Mouse (Mus musculus) embryo, embryonic 9.5 days (tissue): ENCODE results near the gene Rpl9-ps1.

Experiments
- DNase-seq: peaks from one replicate; pipeline ENCODE4 v3.0.0-alpha.2; 2017; ENCODE audit errors: extremely low spot score

Gene Rpl9-ps1

DNA sequence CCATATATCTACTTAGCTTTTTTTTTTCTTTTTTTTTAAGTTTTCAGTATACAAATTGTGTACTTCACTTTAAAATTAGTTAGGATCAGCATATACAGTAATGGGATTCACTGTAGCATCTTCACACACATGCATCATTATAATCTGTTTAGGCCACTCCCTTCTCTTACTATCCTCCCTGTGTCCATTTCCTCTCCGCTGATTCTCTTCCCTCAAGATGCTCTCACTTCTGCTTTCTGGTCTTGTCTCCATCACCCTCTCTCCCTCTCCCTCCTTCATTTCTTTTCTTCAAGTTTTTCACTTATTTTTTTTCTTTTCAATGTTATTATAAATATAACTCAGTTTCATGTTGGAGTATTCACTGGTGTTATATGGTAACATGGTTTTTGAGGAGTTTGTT, 26.4 kb downstream of the Rpl9-ps1 start:
- DNase-seq = no peak

DNA sequence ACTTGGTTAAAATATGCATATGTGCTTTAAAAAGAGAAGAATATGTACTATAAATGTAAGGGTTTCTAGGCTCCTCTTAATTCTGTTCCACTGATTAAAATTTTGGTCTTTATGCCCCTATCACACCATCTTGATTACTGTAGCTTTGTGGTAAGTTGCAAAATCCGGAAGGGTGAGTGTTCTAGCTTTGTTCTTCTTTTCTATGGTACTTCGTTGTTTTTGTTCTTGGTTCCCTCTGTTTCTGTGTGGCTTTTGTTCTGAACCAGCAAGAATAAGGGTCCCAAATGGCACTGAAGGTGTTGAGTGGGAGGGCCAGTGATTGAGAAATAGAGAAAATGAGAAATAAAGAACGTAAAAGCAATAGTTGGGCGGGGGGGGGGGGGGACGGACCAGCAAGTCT, 27.2 kb downstream of the Rpl9-ps1 start:
- no peak for DNase-seq

DNA sequence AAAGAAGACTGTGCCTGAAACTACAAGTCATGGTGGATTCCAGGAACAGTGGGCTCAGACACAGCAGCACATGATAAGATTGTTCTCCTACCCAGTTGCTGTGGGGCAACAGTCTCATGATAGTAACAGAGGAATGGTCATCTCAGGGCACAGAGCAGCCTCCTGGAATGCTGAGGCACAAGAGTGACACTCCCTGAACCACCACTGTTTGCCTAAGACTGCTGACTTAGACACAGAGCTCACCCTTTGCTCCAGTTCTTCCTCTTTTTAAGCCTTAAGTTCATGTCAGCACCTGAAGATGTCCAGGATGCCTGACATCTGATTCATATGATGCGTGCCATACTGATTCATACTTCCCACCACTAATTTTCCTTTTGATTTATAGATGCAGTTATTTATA, 28.8 kb downstream of the Rpl9-ps1 start:
- DNase-seq = no peak

GRCm38 (mm10) chr11:83610900-83611299, 34.5 kb downstream of the Rpl9-ps1 start:
- DNase-seq = no peak

- DNase-seq = no peak
Measured at GRCm38 (mm10) chr11:83606396-83606795, 39.0 kb downstream of the Rpl9-ps1 start.

DNA sequence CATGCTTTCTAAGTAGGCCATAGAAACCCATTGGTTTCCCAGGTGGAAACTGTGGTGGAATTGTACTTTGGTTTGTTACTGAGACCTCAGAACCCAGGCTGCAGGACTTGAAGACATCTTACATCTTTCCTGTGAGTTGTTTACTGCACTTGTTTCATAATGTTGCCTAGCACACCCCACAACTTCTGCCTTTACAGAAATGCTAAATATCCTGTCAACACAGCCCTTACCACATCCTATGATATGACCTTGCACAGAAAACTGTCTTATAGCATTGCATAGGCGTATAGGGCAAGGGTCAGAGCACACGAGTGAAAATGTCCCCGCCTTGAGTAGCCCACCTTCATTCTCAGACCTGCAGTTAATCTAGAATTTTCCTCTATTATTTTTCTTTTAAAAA, 39.9 kb downstream of the Rpl9-ps1 start:
- no peak for DNase-seq

DNA sequence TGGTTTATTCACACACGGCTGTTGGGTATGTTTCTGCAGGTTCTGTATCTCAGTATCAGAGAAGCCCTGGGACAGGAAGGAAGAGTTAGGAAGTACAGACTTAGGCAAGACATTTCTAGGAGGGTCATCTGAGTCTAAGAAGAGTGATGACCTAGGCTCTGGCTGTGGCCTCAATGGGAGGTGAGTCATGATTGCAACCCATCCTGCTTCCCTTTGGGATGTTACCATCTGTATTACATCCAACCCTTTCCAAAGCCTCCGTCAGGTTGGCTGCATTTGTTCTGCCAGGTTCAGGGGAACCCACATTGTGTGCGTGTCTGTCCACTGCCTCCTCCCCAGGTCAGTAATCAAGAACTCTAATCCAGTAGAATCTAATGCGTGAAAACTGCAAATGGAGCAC, 40.7 kb downstream of the Rpl9-ps1 start:
- DNase-seq = no peak

DNA sequence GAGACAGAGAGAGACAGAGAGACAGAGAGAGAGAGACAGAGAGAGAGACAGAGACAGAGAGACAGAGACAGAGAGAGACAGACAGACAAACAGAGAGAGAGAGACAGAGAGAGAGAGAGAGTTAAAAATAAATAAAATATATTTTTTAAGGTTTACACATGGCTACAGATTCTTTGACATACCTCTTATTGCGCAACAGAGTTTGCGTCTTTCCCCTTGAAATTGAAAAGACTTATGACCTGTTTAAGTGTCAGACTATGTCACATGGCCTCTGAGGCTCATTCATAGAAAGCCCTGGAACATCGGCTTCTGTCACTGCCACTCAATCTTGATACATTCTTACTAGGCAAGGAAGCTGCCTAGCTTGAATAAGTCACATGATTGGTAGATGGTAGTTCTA, 42.0 kb downstream of the Rpl9-ps1 start:
- DNase-seq = no peak

DNA sequence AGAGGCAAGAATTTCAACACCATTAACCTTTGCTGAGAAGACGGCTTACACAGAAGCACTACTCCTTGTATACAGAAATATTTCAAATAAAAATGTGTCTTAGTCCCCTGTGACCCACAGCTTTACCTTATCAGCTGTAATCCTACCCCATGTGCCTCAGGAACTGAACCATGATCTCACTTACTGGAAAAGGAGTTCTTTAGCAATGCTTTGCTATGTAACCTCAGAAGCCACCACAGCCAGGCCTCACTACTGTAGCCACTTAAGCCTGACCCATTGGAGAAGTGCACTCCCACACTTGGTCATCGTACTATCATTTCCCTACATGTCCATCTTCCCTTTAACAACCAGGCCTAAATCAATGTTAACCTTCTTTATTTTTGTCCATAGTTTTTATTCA, 44.8 kb downstream of the Rpl9-ps1 start:
- no peak for DNase-seq

DNA sequence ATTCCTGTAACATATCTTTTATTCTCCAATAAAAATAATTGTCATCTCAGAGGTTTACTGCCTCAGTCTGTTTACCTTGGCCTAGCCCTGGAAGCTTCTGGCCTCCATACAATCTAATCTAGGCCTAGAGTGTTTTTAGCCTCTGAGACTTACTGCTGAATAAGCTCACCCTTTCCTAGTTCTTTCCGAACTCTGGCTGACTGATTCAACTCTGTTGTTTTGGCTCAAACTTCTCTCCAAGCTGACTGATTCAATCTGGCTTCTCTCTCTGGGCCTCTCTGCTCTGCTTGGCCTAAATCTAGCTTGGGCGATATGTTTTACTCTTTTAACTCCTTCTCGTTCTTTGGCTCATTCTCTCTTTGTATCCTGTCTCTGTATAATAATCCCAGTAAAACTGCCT, 46.4 kb downstream of the Rpl9-ps1 start:
- no peak for DNase-seq

DNA sequence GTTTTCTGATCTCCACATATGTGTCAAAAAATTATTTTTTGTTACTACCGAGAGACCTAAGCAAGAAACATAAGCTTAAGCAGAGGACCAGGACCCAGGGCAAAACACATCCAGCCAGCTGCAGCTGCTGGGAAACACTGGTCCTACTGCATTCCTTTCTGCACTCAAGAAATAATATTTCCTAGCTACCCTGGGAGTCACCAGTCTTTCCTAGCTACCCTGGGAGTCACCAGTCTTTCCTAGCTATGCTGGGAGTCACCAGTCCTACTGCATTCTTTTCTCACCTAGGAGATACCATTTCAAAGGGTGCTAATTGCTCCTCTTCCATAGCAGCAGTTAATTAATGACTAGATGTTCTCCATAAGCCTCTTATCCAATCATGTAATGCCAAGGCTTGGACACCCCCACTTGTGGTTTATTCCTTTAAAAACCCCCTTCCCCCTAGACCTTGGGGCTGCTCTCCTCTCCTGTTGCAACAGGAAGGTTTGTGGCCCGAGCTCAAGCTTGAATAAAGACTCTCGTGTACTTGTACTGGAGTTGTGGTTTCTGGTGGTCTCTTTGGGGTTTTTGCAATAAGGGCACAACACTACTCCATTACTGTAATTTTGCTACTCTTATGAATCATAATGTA, 47.1 kb downstream of the Rpl9-ps1 start:
- no peak for DNase-seq

- no peak for DNase-seq
Measured at GRCm38 (mm10) chr11:83597796-83598195, 47.6 kb downstream of the Rpl9-ps1 start.

DNA sequence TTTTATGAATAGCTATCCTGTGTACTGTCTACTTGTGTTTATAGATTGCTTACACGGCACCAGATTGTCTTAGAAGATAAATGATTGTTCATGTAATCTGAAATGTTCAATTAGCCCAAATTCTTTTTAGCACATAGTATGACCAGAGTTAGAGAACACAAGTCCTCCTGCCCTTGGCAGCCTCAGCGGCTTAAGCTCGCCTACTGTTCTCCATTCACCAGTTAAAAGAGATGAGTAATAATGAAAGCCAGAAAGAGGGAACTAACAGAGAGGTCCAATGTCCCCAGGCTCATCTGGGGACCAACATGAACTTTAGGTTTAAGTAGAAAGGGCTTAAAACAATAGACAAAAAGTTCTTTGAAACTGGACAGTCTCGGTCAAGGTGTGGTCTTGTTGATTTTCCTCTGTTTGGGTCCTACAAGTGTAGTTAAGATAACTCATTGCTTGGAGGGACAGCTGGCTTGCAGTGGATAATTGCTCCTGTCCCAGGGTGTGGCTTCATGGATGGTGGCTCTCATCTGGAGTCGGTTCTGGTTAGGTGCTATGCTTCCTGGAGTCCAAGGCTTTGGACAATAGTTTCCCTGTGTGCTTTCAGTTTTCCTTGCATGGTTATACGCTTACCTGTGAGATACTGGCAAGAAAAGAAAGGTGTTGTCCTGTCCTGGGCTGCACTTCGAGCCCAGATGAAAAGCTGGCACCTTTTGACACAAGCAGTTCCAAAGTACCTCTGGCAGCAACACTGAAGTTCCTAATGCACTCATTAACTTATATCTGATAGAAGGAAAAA, 49.6 kb downstream of the Rpl9-ps1 start:
- DNase-seq = no peak
